Mouse (Mus musculus) ES-E14 (cell line): Measurements from ENCODE around the gene Spats2. TPM values are rescaled to one million over a fixed set of nuclear protein-coding genes. Genes with fewer than 3 reads are reported as not detected.

Experiments
- DNase-seq: peaks from one replicate; pipeline ENCODE4 v3.0.0-alpha.2; 2013; ENCODE audit warnings: low read depth, low spot score
- H3K27ac ChIP-seq: 2 replicates; pipeline ENCODE4 v1.5.1; 2012; ENCODE audit warnings: low read depth, mild to moderate bottlenecking, low read length, moderate library complexity, mixed read lengths; ENCODE audit not compliant: poor library complexity, insufficient read depth, severe bottlenecking
- H3K36me3 ChIP-seq: 2 replicates; pipeline ENCODE4 v1.6.1; 2012; ENCODE audit warnings: mild to moderate bottlenecking, low read length, moderate library complexity, mixed read lengths; ENCODE audit not compliant: control insufficient read depth, poor library complexity, insufficient read depth, severe bottlenecking
- H3K4me1 ChIP-seq, 2 experiments: fragments of 150-350 bp in 1 of 2; sonication (generic) in 1 of 2; 2 replicates each; pipeline ENCODE4 v1.6.1; 2012; ENCODE audit warnings: low read length in 2 of 2, mild to moderate bottlenecking in 1 of 2, mixed read lengths in 1 of 2; ENCODE audit not compliant: control insufficient read depth in 2 of 2, insufficient read depth in 2 of 2, poor library complexity in 1 of 2
- H3K4me3 ChIP-seq, 2 experiments: fragments of 150-350 bp in 1 of 2; sonication (generic) in 1 of 2; 2 replicates each; pipeline ENCODE4 v1.5.1; 2012; ENCODE audit warnings: low read length in 2 of 2, low read depth in 1 of 2, mild to moderate bottlenecking in 1 of 2, mixed read lengths in 1 of 2; ENCODE audit not compliant: insufficient read depth in 1 of 2, poor library complexity in 1 of 2, severe bottlenecking in 1 of 2
- H3K9ac ChIP-seq: 2 replicates; pipeline ENCODE4 v1.6.1; 2012; ENCODE audit warnings: low read depth, mild to moderate bottlenecking, low read length, mixed read lengths; ENCODE audit not compliant: poor library complexity, insufficient read depth, severe bottlenecking
- H3K9me3 ChIP-seq: fragments of 150-350 bp; sonication (generic); 2 replicates; pipeline ENCODE4 v1.6.1; 2012; ENCODE audit warnings: low read depth, mild to moderate bottlenecking, low read length; ENCODE audit not compliant: control insufficient read depth, insufficient read depth
- CHD2 ChIP-seq: IDR thresholded peaks from 2 replicates; pipeline ENCODE4 v1.6.1; 2014; ENCODE audit warnings: mild to moderate bottlenecking, low read depth, low read length, inconsistent platforms
- HCFC1 ChIP-seq: IDR thresholded peaks from 2 replicates; pipeline ENCODE4 v1.6.1; 2012; ENCODE audit warnings: low read length, inconsistent platforms, borderline replicate concordance; ENCODE audit not compliant: insufficient read depth
- MAFK ChIP-seq: IDR thresholded peaks from 2 replicates; pipeline ENCODE4 v1.6.1; 2014; ENCODE audit warnings: mild to moderate bottlenecking, low read depth, low read length, inconsistent platforms; ENCODE audit not compliant: insufficient read depth
- ZC3H11A ChIP-seq: IDR thresholded peaks from 2 replicates; pipeline ENCODE4 v1.6.1; 2012; ENCODE audit warnings: low read depth, mild to moderate bottlenecking, inconsistent platforms, low read length, borderline replicate concordance
- ZNF384 ChIP-seq: IDR thresholded peaks from 2 replicates; pipeline ENCODE4 v1.6.1; 2012; ENCODE audit warnings: low read depth, low read length, inconsistent platforms
- in situ Hi-C, 2 experiments: fragments of 600-800 bp; cut with MboI; formaldehyde crosslinking; loops; one replicate each; pipeline ENCODE4 v1.15.1; 2025; ENCODE audit warnings: low sequenced_read_pairs in 2 of 2, inconsistent platforms in 1 of 2; ENCODE audit not compliant: unreplicated experiment in 2 of 2
- total RNA-seq: library from RNA; depleted of rRNA; stranded (reverse); fragments of 300-350 nt; gene quantifications from 2 replicates; pipeline ENCODE4 v1.2.3, GENCODE M21; 2012

Gene Spats2
- total RNA-seq, 1 experiment, result 21.7 TPM

- DNase-seq, result no peak
- H3K36me3 ChIP-seq, result peaks cover 14% of the 10 kb centered on the region; the same call in 1 of the 2 replicates
These were observed 69.3 kb downstream of the Spats2 start for GRCm38 (mm10) chr15:99195043-99195442.

GRCm38 (mm10) chr15:99198761-99199160 lies 73.0 kb downstream of the Spats2 start:
- H3K36me3 ChIP-seq, result peaks cover 7% of the 10 kb centered on the region; the same call in 1 of the 2 replicates
- no peak for DNase-seq

More at GRCm38 (mm10) chr15:99195043-99195442, 69.3 kb downstream of the Spats2 start:
- no peaks in the 10 kb centered on the region for H3K9me3 ChIP-seq
- H3K4me1 ChIP-seq, result peaks cover 0 to 3% of the 10 kb centered on the region in 2 experiments; a peak in 1 of 4 replicates
- H3K27ac ChIP-seq, result no peak overlapping the region
- no peak for TF ChIP-seq ZNF384
- TF ChIP-seq MAFK, result no peak
- no peak for TF ChIP-seq HCFC1
- no peak for TF ChIP-seq ZC3H11A
- no peak for TF ChIP-seq CHD2
- no peak overlapping the region for H3K9ac ChIP-seq
- no peak overlapping the region for H3K4me3 ChIP-seq
- in situ Hi-C loops, result no loop called here

GRCm38 (mm10) chr15:99205959-99206358 lies 80.2 kb downstream of the Spats2 start:
- Histone ChIP-seq H3K27ac (no peak overlapping the region), H3K4me3 (no peak overlapping the region), H3K9ac (no peak overlapping the region), H3K9me3 (no peaks in the 10 kb centered on the region), H3K4me1 (peaks cover 3 to 14% of the 10 kb centered on the region in 2 experiments; a peak in 3 of 4 replicates), H3K36me3 (peaks cover 28% of the 10 kb centered on the region; the same call in 1 of the 2 replicates)
- in situ Hi-C loops, result no loop called here
- TF ChIP-seq ZNF384 (no peak), ZC3H11A (no peak), CHD2 (no peak), MAFK (no peak), HCFC1 (no peak)
- no peak for DNase-seq

More at GRCm38 (mm10) chr15:99198761-99199160, 73.0 kb downstream of the Spats2 start:
- no peaks in the 10 kb centered on the region for H3K9me3 ChIP-seq
- no peak overlapping the region for H3K27ac ChIP-seq
- in situ Hi-C loops, result no loop called here
- no peak overlapping the region for H3K9ac ChIP-seq
- H3K4me1 ChIP-seq, result peaks cover 0 to 5% of the 10 kb centered on the region in 2 experiments; a peak in 1 of 4 replicates
- TF ChIP-seq ZNF384 (no peak), HCFC1 (no peak), CHD2 (no peak), MAFK (no peak), ZC3H11A (no peak)
- no peak overlapping the region for H3K4me3 ChIP-seq

GRCm38 (mm10) chr15:99213183-99213582 lies 87.5 kb downstream of the Spats2 start:
- no peak overlapping the region for H3K4me3 ChIP-seq
- H3K36me3 ChIP-seq, result peaks cover 32% of the 10 kb centered on the region; the same call in 1 of the 2 replicates
- H3K9me3 ChIP-seq, result no peaks in the 10 kb centered on the region
- DNase-seq, result no peak
- TF ChIP-seq CHD2 (no peak), MAFK (no peak), ZNF384 (no peak)
- peak overlapping the region; percentile 62 for H3K27ac ChIP-seq
- H3K4me1 ChIP-seq, result peaks cover 3 to 15% of the 10 kb centered on the region in 2 experiments; a peak in 3 of 4 replicates
- H3K9ac ChIP-seq, result no peak overlapping the region; the same call in 1 of the 2 replicates
- in situ Hi-C loops, result no loop called here
